Mouse (Mus musculus) heart, postnatal 10 days (tissue): ENCODE results near the gene Mblac2. TPM values are rescaled to one million over a fixed set of nuclear protein-coding genes. Genes with fewer than 3 reads are reported as not detected.

Experiments
- DNase-seq, 2 experiments: peaks; one replicate each; pipeline ENCODE4 v3.0.0; 2021
- intact Hi-C: fragments of 180-260 bp; cut with DNase I; formaldehyde crosslinking; loops from one replicate; pipeline ENCODE4 v1.15.1; 2025
- total RNA-seq, 2 experiments: library from RNA; stranded (reverse); gene quantifications; 2 replicates each; pipeline ENCODE4 v1.2.3; 2021

The Mblac2 gene
- total RNA-seq, 2 experiments from 2014 or later: 2.6 to 4.6 TPM

DNA sequence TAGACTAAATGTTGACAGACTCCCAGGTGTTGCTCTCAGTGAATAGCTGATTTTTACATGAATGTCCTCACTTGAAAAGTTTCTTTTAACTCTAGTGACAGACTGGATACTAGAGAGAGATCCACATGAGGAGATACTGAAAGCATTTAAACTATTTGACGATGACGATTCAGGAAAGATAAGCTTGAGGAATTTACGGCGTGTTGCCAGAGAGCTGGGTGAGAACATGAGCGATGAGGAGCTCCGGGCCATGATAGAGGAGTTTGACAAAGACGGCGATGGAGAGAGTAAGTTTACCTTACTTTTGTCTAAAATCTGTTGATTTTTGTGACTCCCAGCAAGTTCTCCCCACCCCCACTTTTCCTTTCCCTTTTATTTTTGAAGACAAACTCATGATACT lies 80.7 kb downstream of the Mblac2 start:
- intact Hi-C loops: no loop called here

DNA sequence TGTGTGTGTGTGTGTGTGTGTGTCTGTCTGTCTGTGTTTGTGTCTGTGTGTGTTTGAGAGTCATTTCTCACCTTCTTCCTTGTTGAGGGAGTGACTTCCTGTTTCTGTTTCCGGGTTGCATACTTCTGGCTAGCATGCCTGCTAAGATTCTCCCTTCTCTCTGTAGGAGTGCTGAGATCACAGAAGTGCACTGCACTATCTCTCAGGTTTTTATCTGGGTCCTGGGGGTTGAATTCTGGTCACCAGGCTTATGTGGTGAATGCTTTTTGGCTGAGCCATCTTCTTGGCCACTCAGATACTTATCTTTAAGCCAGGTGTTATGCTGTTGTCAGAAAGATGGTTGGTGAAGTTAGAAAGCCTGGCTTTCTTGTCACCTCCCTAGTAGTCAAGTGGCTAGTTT lies 82.7 kb downstream of the Mblac2 start:
- intact Hi-C loops: no loop called here

More for the DNA sequence above, 80.7 kb downstream of the Mblac2 start:
- DNase-seq: no peak

DNA sequence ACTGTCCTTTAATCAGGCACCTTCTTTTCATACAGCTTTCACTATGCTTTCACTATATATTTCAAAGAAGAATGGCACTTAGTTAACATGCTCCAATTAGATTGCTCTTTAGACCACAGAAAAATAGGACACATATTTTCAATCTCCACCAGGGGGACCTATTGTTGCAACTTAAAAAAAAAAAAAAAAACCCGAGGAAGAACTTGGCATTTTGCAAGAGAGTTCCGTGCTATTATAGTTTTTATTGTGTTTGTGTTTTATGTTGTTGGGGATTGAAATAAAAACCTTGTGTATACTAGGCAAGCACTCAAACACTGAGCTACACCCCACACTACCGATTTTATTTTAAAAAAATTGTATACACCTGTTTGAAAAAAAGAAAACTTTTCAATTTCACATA lies 90.0 kb downstream of the Mblac2 start:
- no peak for DNase-seq
- intact Hi-C loops: loop anchor here (5.0 to 10.0 kb wide), 2 partner anchors 134 to 1856 kb away; no protein-coding TSS in a partner anchor

More for the DNA sequence above, 82.7 kb downstream of the Mblac2 start:
- DNase-seq: no peak

Other genes with a start within 250 kb of the Mblac2 start
- gene Adgrv1, start 78.2 kb upstream of the Mblac2 start, total RNA-seq: under 1 TPM; 0.74 to 0.96 TPM
- 10 to 100 TPM; 13.2 to 14.0 TPM for gene Lysmd3, start 53.7 kb upstream of the Mblac2 start, total RNA-seq
- gene Polr3g, start 328 bp upstream of the Mblac2 start, total RNA-seq: 1 to 10 TPM; 1.8 to 3.5 TPM
- gene Cetn3, start 71.7 kb downstream of the Mblac2 start, total RNA-seq: 100 to 1,000 TPM in 1 of 2 experiments, 10 to 100 TPM in 1; 92.7 to 102 TPM